Mouse (Mus musculus) CH12F3 (cell line): ENCODE data around the gene Gins2.

Source experiments
- in situ Hi-C: fragments of 300-500 bp; cut with MboI; formaldehyde crosslinking; loops from 2 replicates; pipeline ENCODE4 v1.14.3; 2020; ENCODE audit warnings: low sequenced_read_pairs

The Gins2 gene

DNA sequence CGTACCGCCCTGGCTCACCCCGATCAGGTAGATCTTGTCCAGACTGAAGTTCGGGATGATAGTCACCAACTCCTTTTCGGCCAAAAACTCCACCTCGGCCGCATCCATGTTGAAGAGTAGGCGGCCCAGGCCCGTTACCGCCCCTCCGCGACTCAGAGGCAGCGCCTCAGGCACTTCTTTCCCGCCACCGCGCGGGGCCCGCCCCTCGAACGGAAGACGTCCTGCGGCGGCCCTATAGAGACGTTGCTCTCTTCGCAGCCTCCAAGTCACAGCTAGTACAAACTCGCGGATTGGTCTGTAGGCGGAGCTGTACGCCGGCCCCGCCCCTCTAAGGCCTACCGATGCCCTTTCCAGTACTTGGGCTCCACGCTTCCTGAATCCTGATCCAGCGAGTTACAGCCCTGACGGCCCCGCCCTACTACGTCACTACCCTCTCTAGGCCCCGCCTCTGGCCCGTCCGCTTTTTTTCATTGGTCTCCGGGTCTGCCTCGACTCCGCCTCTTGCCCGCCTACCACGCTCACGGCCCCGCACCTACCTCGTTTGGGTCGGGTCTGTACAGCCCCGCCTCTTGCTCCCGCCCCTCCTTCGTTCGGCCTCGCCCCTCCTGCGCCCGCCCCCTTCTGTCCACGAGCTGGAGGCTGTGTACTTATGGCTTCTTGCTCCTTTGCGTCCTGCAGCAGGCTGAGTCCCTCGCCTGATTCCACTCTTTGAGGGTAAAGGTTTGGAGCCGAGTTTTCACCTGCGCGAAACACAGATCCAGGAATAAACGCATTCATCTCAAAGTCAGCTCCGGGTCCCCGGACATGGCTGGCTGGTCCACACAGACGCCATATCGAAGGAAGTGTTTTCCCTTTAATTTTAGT is at the start of gene Gins2:
Gins2 (minus strand) TSS at position 397 of the 864 bp plus-strand sequence.
- in situ Hi-C loops = no loop called here

DNA sequence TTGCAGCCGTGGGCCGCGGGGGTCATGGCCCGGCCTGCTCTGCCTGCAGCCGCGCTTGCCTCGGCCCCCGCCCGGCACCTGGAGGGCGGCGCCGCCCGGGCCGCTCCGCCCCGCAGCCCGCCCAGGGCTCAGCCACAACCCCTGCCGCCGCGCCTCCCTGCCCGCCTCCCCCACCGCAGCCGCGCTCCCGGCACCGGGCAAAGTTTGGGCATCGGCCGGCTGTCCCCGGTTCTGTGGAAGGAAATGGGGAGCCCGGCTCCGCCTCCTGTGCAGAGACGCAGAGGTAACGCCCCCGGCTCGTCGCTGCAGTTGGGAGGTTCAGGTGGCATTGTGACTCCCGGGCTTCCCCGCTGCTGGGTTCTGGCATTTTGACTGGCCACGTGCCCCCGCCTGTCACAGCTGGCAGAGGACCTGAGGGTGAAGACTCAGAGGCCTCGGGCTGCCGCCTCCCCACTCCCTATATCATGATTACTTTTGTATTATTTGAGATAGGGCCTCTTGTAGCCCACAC is 45.3 kb upstream of the Gins2 start:
- in situ Hi-C loops = no loop called here

DNA sequence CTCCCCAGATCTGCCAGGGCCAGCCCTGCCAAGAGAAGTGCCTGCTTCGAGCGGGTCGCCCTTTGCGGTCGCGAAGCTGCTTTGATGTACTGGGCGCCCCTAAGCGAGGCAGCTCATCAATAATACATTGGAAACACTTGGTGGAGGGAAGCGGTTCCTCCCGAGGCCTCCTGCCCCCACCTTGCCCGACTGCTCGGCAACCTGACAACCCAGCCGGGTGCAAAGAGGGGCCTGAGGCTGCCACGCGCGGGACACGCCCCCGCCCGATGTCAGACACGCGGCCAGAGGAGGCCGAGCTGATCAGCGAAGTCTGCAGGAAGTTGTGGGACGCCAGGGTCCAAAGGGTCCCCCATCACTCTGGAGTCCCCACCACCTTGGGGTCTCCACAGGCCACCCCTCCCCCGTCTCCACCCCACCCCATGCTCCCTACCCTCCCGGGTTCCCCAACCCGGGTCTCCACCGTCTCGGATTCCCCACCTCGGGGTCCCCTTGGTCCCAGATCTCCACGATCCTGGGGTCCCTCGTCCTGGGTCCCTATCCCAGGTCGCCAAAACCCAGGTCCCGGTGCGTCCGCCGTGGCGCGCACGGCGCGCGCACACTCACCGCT is 44.7 kb upstream of the Gins2 start:
- in situ Hi-C loops = no loop called here

DNA sequence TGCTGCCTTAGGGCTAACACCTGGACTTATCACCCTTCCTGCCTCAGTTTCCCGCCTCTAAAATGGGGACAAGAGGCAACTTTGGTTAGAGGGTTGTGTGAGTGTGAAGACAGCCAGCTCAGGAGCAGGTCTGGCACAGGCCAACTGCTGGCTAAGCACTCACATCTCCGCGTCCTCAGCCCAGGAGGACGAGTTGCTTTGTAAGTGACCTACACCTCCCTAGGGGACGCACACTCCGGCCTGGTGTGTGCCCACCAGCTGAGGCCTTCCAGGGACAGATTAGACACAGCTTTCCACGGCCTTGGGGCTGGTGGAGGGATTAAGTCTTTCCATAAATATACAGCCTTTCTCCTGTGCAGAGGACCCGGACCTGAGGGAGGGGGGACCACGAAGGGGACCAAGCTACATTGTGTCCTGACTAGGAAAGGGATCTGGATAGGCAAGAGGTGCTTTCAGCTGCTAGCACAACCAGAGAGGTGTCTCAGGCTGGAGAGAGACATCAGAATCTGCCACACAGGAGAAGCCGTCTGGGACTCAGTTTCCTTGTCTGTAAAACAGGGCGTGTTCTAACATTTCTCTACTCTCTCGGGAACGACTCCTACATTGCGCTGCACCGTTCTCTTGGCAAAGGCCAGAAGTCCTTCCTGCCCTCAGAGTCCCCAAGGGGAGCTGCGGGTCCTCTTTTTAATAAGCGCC is 44.0 kb upstream of the Gins2 start:
- in situ Hi-C loops = no loop called here

DNA sequence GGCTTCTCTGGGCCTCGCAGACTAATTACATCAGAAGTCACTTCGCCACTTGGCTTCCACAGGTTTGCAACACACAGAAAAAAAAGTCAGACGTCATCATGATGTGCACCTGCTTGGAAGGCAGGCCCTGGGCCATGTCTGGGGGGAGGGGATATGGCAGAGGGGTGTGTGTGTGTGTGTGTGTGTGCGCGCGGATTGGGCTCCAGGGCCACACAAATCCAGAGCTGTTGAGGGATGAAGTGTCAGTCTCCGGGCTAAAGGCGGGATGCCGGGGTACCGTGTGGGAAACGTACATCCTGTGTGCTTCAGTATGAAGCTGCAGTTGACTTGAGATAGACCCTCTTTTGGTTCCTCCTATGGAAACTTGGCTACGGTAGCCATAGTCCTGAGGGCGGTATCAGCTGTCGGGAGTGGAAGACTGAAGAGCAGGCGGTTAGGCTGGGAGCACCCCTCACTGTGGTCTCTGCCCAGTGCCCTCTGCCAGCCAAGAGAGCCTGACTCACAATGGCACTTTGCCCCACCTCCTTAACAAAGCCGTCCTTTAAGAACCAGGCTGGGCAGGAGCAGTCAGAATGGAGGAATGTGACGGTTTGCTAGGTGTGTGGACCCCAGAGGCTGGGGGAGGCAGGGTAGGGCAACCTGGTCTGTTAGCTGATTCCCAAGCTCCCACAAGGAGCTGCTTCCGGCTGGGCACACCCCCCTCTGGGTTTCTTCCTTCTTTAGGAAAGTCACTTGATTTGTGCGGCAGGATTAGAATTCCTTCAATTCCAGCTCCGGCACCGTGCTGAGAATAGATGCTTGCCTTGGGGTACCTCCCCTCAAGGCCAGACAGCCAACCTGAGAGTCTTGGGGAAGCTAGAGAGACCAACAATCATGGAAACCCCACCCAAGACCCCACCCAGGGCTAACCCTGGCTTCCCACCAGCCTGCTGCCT is 42.6 kb upstream of the Gins2 start:
- in situ Hi-C loops = no loop called here

DNA sequence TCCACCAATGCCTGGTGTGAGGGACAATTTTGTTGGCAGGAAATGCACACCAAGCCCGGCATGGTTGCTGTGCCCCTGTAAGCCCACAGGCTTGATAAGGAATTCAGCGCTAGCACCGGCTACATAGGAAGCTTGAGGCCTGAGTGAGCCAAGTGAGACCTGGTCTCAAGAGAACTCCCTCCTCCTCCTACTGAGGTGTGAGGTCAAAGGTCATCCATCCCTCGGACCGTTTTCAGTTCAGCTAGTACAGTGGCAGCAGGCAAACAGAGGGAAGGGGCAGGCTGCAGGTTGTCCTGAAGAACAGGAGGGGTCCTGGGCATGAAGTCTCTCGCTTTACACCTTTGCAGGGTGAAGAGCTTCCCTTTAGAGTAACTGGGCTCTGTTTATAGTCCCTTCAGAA is 41.7 kb upstream of the Gins2 start:
- in situ Hi-C loops = no loop called here

DNA sequence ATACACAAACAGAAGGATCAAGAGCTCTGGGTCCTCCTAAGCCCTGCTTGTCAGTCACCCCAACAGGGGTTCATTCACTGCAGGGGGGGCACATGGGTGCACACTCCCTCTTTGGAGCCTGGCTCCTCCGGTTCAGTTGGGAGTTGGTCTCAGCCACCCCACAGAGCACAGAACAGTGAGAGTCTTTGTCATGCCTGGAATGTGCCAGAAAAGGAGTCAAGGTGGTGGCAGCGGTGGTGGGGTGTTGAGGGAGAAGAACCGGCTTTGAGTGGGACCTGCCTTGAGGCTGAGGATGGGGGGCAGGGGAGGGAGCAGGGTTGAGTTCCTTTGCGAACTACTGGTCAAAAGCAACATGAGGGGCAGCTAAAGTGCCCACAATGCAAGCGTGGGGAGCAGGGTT is 40.9 kb upstream of the Gins2 start:
- in situ Hi-C loops = no loop called here

DNA sequence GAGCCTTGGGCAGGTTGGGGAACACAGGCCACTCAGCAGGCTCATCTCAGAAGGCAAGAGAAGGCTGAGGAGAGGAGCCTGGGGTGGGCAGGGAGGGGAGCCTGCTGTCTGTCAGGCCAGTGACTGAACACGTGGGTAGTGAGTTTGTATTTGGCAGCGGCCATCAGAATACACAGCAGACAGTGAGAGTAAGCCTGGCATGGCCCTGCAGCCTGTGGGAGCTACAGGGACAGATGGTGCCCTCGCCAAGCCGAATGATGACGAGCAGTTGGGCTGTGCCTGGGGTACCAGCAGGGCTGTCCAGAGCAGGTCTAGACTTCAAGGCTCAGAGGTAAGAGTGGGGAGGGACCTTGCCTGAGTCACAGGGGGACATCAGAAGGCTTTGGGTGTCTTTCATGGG is 38.2 kb upstream of the Gins2 start:
- in situ Hi-C loops = no loop called here

DNA sequence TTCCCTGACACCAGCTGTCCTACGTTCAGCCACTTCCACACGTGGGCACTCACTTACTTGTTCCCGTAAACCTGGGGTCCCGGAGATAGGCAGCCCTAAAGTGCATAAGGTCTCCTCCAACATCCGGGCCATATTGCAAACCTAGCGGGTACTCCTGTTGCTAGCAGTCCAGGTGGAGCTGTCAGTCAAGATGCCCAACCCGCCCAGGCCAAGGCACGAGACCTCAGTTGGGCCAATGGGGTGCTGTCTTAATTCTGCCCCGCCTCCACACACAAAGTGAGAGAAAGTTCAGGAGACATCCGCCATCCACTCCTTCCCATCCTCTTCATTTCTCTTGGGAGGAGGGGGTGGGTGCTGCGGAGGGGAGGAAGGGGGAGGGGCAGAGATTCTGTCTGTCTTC is 37.4 kb upstream of the Gins2 start:
- in situ Hi-C loops = no loop called here

DNA sequence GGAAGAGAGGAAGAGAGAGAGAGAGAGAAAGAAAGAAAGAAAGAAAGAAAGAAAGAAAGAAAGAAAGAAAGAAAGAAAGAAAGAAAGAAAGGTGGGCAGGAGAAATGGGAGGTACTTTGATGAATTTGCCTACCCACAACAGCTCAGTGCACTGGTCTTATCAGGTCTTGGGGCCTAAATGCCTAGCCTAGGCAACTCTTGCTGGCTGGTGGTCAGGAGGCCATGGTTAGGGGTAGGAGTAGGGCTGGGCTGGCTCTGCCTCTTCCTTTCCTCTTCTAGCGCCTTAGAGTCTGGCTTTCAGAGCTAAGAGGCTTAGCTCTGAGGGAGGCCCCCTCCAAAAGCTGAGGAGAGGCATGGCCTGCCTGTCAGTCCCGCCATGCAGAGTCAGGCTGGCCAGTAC is 34.5 kb upstream of the Gins2 start:
- in situ Hi-C loops = no loop called here

DNA sequence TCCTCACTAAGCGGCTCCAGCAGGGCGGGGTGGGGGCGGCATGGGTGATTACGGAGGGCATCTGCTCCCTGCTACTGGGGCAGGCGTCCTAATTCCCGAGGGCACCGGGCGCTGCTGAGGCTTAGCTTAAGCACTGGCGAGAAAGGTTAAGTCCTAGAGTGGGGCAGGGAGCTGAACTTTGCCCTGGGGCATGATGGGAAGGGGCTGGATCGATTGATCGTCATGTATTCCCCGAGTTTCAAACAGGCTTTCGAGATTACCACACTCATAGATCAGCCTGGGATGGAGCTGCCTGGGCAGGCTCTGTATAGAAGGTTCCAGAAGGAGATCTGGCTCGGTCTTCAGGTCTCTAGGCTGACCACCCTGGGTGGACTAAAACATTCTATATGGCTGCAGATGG is 33.1 kb upstream of the Gins2 start:
- in situ Hi-C loops = no loop called here

DNA sequence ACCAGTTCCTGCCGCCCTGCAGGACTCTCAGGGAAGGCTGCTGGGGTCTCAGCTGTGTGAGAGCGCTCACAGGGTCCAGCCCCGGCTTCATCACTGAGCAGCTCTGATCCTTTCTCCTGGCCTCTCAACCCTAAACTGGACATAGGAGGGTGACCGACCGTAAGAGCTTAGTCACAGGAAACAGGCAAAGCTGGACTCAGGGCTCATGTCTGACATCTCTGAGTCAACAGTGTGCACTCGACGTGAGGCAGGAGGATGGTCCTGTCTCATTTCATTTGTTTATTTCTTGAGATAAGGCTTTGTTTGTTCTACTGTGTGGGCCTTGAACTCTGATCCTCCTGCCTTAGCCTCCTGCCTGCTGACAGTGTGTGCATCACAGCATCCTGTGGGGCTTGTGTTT is 31.3 kb upstream of the Gins2 start:
- in situ Hi-C loops = no loop called here

DNA sequence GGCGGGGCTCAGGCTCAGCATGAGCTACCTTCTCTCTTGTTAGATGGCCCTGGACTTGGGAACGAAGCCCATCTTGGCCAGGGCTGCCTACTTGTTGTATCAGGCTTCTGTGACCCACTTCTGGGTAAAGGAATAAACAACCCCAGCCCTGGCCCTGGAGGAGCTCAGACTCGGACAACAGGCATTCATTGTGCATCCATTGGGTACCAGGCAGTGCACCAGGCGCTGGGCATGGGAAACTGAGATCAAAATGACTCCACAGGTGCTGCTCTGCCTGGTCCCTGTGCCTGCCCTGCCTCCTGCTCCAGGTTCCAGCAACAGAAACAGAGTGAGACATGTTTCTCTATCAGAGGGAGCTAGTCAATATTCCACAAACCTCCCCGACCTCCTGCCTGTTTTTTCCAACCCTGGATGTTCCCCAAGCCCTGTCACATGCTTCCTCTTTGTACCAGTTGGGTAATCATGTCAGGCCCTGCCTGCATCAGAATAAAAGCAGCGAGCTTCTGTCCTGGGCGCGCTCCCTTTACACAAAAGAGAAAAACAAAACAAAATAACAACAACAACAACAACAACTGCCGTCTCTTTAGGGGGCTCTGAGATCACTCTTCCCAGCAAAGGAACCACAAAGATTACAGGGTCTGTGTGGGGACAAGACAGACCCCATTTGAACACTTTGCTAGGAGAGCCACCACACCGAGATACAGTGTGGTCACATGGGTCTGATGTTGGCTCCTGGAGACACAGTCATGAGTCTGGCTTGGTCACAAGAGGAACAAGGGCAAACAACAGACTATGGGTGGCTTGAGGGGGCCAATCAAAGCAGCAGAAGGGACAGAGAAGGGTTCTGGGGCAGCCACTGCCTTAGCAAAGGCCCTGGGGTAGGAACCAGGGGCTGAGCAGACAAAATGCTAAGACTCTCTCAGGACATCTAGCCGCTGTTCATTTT is 30.4 kb upstream of the Gins2 start:
- in situ Hi-C loops = no loop called here

DNA sequence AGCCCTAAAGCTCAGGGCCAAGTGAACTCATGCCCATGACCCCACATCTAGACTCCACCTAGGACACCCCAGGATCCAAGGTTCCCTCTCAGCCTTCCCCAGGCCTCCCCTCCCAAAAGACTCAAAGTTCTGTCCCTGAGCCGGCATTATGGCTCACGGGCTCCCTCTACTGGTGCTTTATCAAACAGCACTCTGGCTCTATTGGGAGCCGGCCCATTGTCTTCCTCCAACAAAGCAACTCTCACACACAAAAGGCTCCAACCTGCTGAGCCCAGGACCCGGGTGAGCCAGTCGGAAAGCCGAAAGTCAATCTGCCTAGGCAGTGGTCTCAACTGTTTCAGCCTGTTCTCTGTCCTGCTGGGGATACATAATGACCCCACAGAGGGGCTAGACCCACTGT is 29.0 kb upstream of the Gins2 start:
- in situ Hi-C loops = no loop called here

DNA sequence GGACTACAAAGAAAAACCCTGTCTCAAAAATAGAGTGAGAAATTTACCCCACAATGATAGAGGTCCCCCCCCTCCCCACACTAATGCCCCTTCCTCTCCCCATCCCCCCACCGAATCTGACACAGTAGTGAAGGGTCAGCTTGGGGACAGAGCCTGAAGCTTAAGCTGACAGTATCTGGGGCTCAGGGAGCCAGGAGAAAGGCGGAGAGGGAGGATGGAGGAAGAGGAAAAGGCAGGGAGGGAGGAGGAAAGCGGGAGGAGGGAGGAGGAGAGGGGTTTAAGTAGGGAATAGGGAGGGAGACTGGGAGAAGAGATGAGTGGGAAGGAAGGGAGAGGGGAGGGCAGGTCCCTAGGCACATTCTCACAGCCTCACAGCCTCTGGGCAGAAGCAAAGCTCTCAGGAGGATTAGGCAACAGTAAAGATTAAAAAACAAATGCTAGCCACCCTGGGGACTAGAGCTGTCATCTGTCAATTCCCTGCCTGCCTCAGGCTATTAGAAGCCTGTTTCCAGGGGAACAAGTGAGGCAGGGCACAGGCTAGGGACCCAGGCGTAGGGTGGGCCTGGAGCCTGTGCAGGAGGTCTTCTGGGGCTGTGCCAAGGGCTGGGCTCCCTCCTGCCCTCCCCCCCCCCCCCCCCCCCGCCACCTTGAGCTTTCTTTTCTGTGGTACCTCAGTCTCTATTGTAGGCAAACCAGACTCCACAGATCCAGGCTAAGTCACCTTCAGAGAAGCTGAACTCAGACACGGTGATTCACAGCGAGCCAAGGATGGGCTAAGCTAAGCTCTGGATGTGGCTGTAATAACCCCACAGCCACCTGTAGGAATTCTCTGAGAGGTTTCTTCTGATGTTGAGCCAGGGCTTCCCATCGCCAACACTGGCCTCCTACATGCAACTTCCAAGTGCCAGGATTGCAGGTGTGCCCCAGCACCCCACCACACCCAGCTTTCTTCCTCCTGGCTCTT is 27.8 kb upstream of the Gins2 start:
- in situ Hi-C loops = no loop called here

DNA sequence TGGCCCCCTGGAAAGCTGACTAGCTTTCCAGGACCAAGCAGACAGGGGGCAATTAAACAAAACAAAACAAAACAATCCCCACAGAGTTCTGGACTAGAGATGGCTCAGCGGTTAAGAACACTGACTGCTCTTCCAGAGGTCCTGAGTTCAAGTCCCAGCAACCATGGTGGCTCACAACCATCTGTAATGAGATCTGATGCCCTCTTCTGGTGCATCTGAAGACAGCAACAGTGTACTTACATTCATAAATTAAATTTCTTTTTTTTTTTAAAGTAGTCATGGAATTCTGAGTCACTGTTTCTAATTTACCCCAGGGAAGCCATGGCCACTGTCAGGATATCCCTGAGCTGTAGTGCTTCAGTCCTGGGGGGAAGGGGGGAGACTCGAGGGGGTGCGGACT is 25.4 kb upstream of the Gins2 start:
- in situ Hi-C loops = no loop called here

DNA sequence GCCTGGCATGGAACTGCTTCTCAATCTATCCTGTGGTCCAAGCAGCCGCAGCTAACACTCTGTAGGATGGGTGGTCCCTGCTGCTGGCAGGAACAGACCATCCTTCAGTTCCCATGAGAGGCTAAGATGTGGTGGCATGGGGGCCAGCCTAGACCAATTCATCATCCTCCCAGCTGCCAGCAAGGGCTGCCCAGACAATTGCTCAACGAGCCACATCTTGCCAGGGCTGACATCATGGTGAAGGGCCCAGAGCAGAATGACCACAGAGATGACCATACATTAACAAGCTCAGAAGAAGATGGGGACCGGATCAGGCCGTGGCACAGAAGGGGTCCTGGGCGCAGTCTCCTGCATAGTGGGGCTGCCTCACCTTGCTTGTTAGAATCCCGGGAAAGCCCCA is 21.7 kb upstream of the Gins2 start:
- in situ Hi-C loops = no loop called here

DNA sequence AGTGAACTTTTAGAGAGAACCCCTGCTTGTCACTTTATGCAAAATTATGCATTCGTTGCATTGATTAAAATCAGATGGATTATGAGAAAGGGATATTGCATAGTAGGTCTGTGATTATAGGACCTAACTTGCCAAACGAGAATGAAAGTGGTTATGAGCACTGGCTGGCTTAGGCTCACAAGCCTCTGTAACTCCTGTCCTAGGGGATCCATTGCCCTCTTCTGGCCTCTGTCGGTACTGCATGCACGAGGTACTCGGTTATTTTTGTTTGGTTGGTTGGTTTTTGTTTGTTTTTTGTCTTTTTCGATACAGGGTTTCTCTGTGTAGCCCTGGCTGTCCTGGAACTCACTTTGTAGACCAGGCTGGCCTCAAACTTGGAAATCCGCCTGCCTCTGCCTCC is 18.8 kb upstream of the Gins2 start:
- in situ Hi-C loops = no loop called here

DNA sequence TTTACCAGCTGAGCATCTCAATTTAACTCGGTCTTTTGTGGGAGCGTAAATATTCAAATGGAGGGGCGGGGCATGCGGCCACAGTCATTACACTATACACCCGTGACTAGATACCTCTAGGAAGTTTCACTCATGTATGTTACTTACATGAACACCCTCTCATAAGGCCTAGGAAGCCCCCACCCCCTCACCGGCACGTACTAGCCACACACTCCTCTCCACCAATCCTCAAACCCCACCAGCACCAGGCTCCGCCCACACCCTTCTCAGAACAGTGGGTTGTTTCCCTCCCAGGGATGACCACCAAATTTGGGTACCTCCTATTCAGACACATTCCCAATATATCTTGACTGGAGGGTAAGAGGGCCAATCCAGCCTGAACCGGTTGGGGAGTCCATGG is 18.4 kb upstream of the Gins2 start:
- in situ Hi-C loops = no loop called here
